Mouse (Mus musculus): Measurements from ENCODE around the gene Hoxb7. TPM values are rescaled to one million over a fixed set of nuclear protein-coding genes. Genes with fewer than 3 reads are reported as not detected.
A peak's percentile ranks its signal among the peaks of the same experiment; 100 is the strongest.

The Hoxb7 gene
- polyA plus RNA-seq, 1 experiment from 2014 or later, result 0.51 TPM

DNA sequence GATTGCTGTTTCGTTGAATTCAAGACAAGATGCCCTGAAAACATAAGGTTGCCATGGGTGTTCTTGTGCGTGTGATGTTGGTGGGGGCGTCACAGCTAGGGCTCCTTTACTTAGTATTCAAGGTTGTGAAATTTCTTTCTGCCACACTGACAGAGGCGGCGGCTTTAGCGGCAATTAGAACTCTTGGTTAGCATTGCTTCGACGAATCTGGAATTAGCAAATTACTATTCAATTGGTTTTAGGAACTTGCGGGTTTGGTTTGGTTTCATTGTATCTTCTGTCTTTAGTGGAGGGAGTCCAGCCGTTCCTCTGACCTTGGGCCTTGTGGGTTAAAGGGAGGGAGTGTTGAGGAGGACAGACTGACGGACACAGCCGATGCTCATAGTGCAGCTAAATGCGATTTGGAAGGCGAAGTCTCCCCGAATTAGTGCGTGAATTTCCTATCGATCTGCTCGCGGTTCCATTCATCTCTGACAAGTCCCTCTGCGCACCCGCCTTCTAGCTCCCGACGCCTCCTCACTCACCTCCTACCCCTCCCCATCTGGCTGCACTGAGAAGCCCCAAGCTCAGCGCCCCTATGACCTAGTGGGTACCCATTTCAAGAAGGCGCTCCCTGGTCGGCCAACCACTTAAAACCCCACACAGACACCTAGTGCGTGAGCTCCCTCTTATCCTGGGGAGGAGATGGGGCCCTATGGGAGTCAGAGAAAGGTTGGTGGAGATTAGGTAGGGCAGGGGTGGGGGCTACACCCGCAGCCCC lies 31.4 kb downstream of the Hoxb7 start, which contains the start of gene Hoxb4:
Hoxb4 (plus strand) TSS at position 660 of the 760 bp plus-strand sequence.
- Histone ChIP-seq H3K4me1 (ENCODE audit: insufficient read depth) (no peaks in the 10 kb centered on the region), H3K9me3 (ENCODE audit: low read length) (no peaks in the 10 kb centered on the region), H3K27ac (ENCODE audit: low read depth) (peak within 1 kb of the TSS; percentile 68), H3K4me3 (ENCODE audit: low read depth, low read length) (peak within 1 kb of the TSS; percentile 49), H3K4me2 (ENCODE audit: low read depth, low read length) (peak within 1 kb of the TSS; percentile 69), H3K27me3 (ENCODE audit: insufficient read depth, low read length) (peaks cover 82% of the 10 kb centered on the region), H3K9ac (replicated peaks) (peak within 1 kb of the TSS; percentile 54), H3K36me3 (replicated peaks; ENCODE audit: insufficient read depth, low read length) (no peaks in the 10 kb centered on the region)
- TF ChIP-seq CTCF (IDR thresholded peaks at IDR 0.05; ENCODE audit: low read depth) (no peak), EP300 (IDR thresholded peaks at IDR 0.05; ENCODE audit: low read depth) (no peak)
- no peak for ATAC-seq
- 9% methylated on average over 28 of the region's 28 CpGs for WGBS (ENCODE audit: insufficient replicate concordance)
- peak; percentile 14 for DNase-seq

GRCm38 (mm10) chr11:96318368-96319070 lies 32.1 kb downstream of the Hoxb7 start:
- peak; percentile 59; the same call in 1 of the 2 replicates for ATAC-seq
- DNase-seq, result peak; percentile 29
- TF ChIP-seq CTCF (IDR thresholded peaks at IDR 0.05; ENCODE audit: low read depth) (no peak), EP300 (IDR thresholded peaks at IDR 0.05; ENCODE audit: low read depth) (no peak)
- peak overlapping the region; percentile 69 for H3K4me2 ChIP-seq (ENCODE audit: low read depth, low read length)
- no peaks in the 10 kb centered on the region for H3K9me3 ChIP-seq (ENCODE audit: low read length)
- peaks cover 75% of the 10 kb centered on the region for H3K27me3 ChIP-seq (ENCODE audit: insufficient read depth, low read length)
- peak overlapping the region; percentile 68 for H3K27ac ChIP-seq (ENCODE audit: low read depth)
- peak overlapping the region; percentile 49 for H3K4me3 ChIP-seq (ENCODE audit: low read depth, low read length)
- H3K9ac ChIP-seq (replicated peaks), result peak overlapping the region; percentile 54
- WGBS (ENCODE audit: insufficient replicate concordance), result under 1% methylated on average over 44 of the region's 45 CpGs
- no peaks in the 10 kb centered on the region for H3K36me3 ChIP-seq (replicated peaks; ENCODE audit: insufficient read depth, low read length)
- H3K4me1 ChIP-seq (ENCODE audit: insufficient read depth), result no peaks in the 10 kb centered on the region

DNA sequence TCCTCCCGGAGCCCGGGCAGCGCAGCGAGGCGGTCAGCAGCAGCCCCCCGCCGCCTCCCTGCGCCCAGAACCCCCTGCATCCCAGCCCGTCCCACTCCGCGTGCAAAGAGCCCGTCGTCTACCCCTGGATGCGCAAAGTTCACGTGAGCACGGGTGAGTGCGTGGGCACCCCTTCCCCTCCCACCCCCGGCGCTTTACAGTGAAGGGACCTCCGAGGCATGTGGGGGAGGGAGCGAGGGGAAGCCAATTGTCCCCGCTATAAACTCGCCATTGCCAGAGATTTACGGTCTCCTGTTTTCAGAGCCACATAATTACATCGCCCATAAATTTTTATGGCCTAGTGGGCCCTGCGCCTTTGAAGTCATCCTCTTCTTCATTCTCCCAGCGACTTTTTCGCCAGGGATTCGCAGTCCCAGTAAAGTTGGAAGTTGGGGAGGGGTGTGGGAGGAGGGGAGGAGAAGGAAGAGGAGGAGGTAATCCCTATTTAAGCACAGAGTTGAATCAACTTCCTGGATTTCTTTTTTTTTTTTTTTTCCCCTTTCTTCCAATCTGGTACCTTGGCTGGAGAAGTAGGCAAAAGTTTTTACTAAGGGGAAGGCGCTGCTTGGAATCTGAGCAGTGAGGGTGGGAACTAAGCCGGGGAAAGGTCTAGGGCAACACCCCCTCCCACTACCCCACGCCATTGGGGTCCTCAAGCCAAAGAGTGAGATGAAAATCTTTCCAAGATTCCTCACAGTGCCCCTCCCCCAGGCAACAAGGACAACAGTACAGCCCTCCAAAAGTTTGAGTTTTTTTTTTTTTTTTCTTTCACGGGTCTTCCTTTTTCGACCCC lies 32.9 kb downstream of the Hoxb7 start:
- Histone ChIP-seq H3K27ac (ENCODE audit: low read depth) (peak overlapping the region; percentile 68), H3K9ac (replicated peaks) (peak overlapping the region; percentile 54), H3K27me3 (ENCODE audit: insufficient read depth, low read length) (peaks cover 73% of the 10 kb centered on the region), H3K9me3 (ENCODE audit: low read length) (no peaks in the 10 kb centered on the region), H3K36me3 (replicated peaks; ENCODE audit: insufficient read depth, low read length) (no peaks in the 10 kb centered on the region), H3K4me3 (ENCODE audit: low read depth, low read length) (peak overlapping the region; percentile 49), H3K4me2 (ENCODE audit: low read depth, low read length) (peak overlapping the region; percentile 69), H3K4me1 (ENCODE audit: insufficient read depth) (no peaks in the 10 kb centered on the region)
- ATAC-seq, result no peak; the same call in 1 of the 2 replicates
- WGBS (ENCODE audit: insufficient replicate concordance), result under 1% methylated on average over 34 of the region's 34 CpGs
- peak; percentile 15 for DNase-seq
- no peak for TF ChIP-seq CTCF (IDR thresholded peaks at IDR 0.05; ENCODE audit: low read depth)
- no peak for TF ChIP-seq EP300 (IDR thresholded peaks at IDR 0.05; ENCODE audit: low read depth)

DNA sequence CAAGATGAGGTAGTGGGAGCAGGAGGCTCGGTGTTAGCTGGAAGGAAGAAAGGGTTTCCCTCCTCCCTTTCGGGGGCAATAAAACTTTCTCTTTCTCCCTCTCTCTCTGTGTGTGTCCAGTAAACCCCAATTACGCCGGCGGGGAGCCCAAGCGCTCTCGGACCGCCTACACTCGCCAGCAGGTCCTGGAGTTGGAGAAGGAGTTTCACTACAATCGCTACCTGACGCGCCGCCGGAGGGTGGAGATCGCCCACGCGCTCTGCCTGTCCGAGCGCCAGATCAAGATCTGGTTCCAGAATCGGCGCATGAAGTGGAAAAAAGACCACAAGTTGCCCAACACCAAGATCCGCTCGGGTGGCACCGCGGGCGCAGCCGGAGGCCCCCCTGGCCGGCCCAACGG lies 33.5 kb downstream of the Hoxb7 start:
- DNase-seq (peak; percentile 18), ATAC-seq (no peak)
- Histone ChIP-seq H3K27me3 (ENCODE audit: insufficient read depth, low read length) (peaks cover 70% of the 10 kb centered on the region), H3K9ac (replicated peaks) (peak overlapping the region; percentile 11; the same call in 1 of the 2 replicates), H3K4me1 (ENCODE audit: insufficient read depth) (no peaks in the 10 kb centered on the region), H3K4me2 (ENCODE audit: low read depth, low read length) (peak overlapping the region; percentile 69), H3K27ac (ENCODE audit: low read depth) (peak overlapping the region; percentile 55), H3K4me3 (ENCODE audit: low read depth, low read length) (peak overlapping the region; percentile 49), H3K36me3 (replicated peaks; ENCODE audit: insufficient read depth, low read length) (no peaks in the 10 kb centered on the region), H3K9me3 (ENCODE audit: low read length) (no peaks in the 10 kb centered on the region)
- TF ChIP-seq EP300 (IDR thresholded peaks at IDR 0.05; ENCODE audit: low read depth) (no peak), CTCF (IDR thresholded peaks at IDR 0.05; ENCODE audit: low read depth) (no peak)
- WGBS (ENCODE audit: insufficient replicate concordance), result under 1% methylated on average over 29 of the region's 29 CpGs

DNA sequence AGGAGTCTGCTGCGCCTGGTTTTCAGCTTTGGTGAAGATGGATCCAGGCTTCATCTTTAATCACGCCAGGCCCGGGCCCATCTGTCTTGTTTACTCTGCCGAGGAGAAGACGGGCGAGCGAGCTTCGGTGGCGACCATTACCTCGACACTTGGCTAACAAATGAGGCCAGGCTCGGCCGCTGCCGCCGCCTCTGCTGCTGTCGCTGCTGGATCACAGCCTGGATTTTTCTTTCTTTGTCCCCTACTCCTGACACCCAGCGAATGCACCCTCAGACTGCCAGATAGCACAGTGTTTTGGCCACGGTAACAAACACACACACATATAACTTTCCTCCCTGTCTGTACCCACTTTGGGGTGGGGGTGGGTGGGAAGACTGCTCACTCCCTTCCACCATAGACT lies 34.3 kb downstream of the Hoxb7 start:
- peak; percentile 13 for DNase-seq
- 46% methylated on average over 17 of the region's 17 CpGs for WGBS (ENCODE audit: insufficient replicate concordance)
- H3K27ac ChIP-seq (ENCODE audit: low read depth), result no peak overlapping the region; the same call in 1 of the 2 replicates
- no peak for TF ChIP-seq CTCF (IDR thresholded peaks at IDR 0.05; ENCODE audit: low read depth)
- TF ChIP-seq EP300 (IDR thresholded peaks at IDR 0.05; ENCODE audit: low read depth), result no peak
- H3K4me1 ChIP-seq (ENCODE audit: insufficient read depth), result no peaks in the 10 kb centered on the region
- ATAC-seq, result no peak
- H3K4me3 ChIP-seq (ENCODE audit: low read depth, low read length), result no peak overlapping the region
- no peaks in the 10 kb centered on the region for H3K9me3 ChIP-seq (ENCODE audit: low read length)
- H3K36me3 ChIP-seq (replicated peaks; ENCODE audit: insufficient read depth, low read length), result no peaks in the 10 kb centered on the region
- peak overlapping the region; percentile 32; the same call in 1 of the 2 replicates for H3K4me2 ChIP-seq (ENCODE audit: low read depth, low read length)
- peaks cover 68% of the 10 kb centered on the region for H3K27me3 ChIP-seq (ENCODE audit: insufficient read depth, low read length)
- no peak overlapping the region for H3K9ac ChIP-seq (replicated peaks)
